Mouse (Mus musculus): ENCODE results near the gene Slc35f1. TPM values are rescaled to one million over a fixed set of nuclear protein-coding genes. Genes with fewer than 3 reads are reported as not detected.

Gene Slc35f1
- polyA plus RNA-seq, 1 experiment from 2014 or later: 0.05 TPM

GRCm38 (mm10) chr10:53045931-53046330 lies 355.6 kb downstream of the Slc35f1 start:
- no peak overlapping the region for H3K4me3 ChIP-seq (ENCODE audit: low read depth, low read length)
- H3K9ac ChIP-seq (replicated peaks; ENCODE audit: low read depth): no peak overlapping the region
- H3K27ac ChIP-seq (ENCODE audit: low read length): no peak overlapping the region
- no peaks in the 10 kb centered on the region for H3K4me1 ChIP-seq (ENCODE audit: insufficient read depth, low read depth, low read length)
- no peak for DNase-seq (ENCODE audit: low spot score)
- no peak overlapping the region for H3K4me2 ChIP-seq (replicated peaks; ENCODE audit: low read depth, low read length)
- no peaks in the 10 kb centered on the region for H3K36me3 ChIP-seq (ENCODE audit: insufficient read depth, low read length)
- no peak for ATAC-seq
- H3K9me3 ChIP-seq (ENCODE audit: low read length): no peaks in the 10 kb centered on the region
- no peak for TF ChIP-seq CTCF (IDR thresholded peaks at IDR 0.05)
- no peak for TF ChIP-seq EP300 (IDR thresholded peaks at IDR 0.05)
- H3K27me3 ChIP-seq (replicated peaks; ENCODE audit: insufficient read depth, low read length): no peaks in the 10 kb centered on the region

GRCm38 (mm10) chr10:53052521-53052920 lies 362.2 kb downstream of the Slc35f1 start:
- ATAC-seq (no peak), DNase-seq (ENCODE audit: low spot score) (no peak)
- no peaks in the 10 kb centered on the region for H3K36me3 ChIP-seq (ENCODE audit: insufficient read depth, low read length)
- H3K4me3 ChIP-seq (ENCODE audit: low read depth, low read length): no peak overlapping the region
- TF ChIP-seq CTCF (IDR thresholded peaks at IDR 0.05): no peak
- no peak for TF ChIP-seq EP300 (IDR thresholded peaks at IDR 0.05)
- H3K9ac ChIP-seq (replicated peaks; ENCODE audit: low read depth): no peak overlapping the region
- no peak overlapping the region for H3K4me2 ChIP-seq (replicated peaks; ENCODE audit: low read depth, low read length)
- no peak overlapping the region for H3K27ac ChIP-seq (ENCODE audit: low read length)
- no peaks in the 10 kb centered on the region for H3K9me3 ChIP-seq (ENCODE audit: low read length)
- no peaks in the 10 kb centered on the region for H3K4me1 ChIP-seq (ENCODE audit: insufficient read depth, low read depth, low read length)
- no peaks in the 10 kb centered on the region for H3K27me3 ChIP-seq (replicated peaks; ENCODE audit: insufficient read depth, low read length)

GRCm38 (mm10) chr10:53060745-53061144 lies 370.4 kb downstream of the Slc35f1 start:
- Histone ChIP-seq H3K4me2 (replicated peaks; ENCODE audit: low read depth, low read length) (no peak overlapping the region), H3K9ac (replicated peaks; ENCODE audit: low read depth) (no peak overlapping the region), H3K4me3 (ENCODE audit: low read depth, low read length) (no peak overlapping the region), H3K4me1 (ENCODE audit: insufficient read depth, low read depth, low read length) (no peaks in the 10 kb centered on the region), H3K9me3 (ENCODE audit: low read length) (no peaks in the 10 kb centered on the region), H3K27me3 (replicated peaks; ENCODE audit: insufficient read depth, low read length) (no peaks in the 10 kb centered on the region), H3K36me3 (ENCODE audit: insufficient read depth, low read length) (no peaks in the 10 kb centered on the region), H3K27ac (ENCODE audit: low read length) (no peak overlapping the region)
- no peak for TF ChIP-seq CTCF (IDR thresholded peaks at IDR 0.05)
- DNase-seq (ENCODE audit: low spot score) (no peak), ATAC-seq (no peak)
- 72% methylated on average over 2 of the region's 2 CpGs for WGBS

GRCm38 (mm10) chr10:53062741-53063140 lies 372.4 kb downstream of the Slc35f1 start:
- H3K4me2 ChIP-seq (replicated peaks; ENCODE audit: low read depth, low read length): no peak overlapping the region
- H3K27ac ChIP-seq (ENCODE audit: low read length): no peak overlapping the region
- H3K9me3 ChIP-seq (ENCODE audit: low read length): no peaks in the 10 kb centered on the region
- no peaks in the 10 kb centered on the region for H3K4me1 ChIP-seq (ENCODE audit: insufficient read depth, low read depth, low read length)
- H3K9ac ChIP-seq (replicated peaks; ENCODE audit: low read depth): no peak overlapping the region
- TF ChIP-seq CTCF (IDR thresholded peaks at IDR 0.05): no peak
- no peak for TF ChIP-seq EP300 (IDR thresholded peaks at IDR 0.05)
- no peak overlapping the region for H3K4me3 ChIP-seq (ENCODE audit: low read depth, low read length)
- DNase-seq (ENCODE audit: low spot score) (no peak), ATAC-seq (no peak)
- H3K36me3 ChIP-seq (ENCODE audit: insufficient read depth, low read length): no peaks in the 10 kb centered on the region
- no peaks in the 10 kb centered on the region for H3K27me3 ChIP-seq (replicated peaks; ENCODE audit: insufficient read depth, low read length)

- ATAC-seq: no peak
- no peaks in the 10 kb centered on the region for H3K36me3 ChIP-seq (ENCODE audit: insufficient read depth, low read length)
- H3K4me3 ChIP-seq (ENCODE audit: low read depth, low read length): no peak overlapping the region
- no peaks in the 10 kb centered on the region for H3K4me1 ChIP-seq (ENCODE audit: insufficient read depth, low read depth, low read length)
- DNase-seq (ENCODE audit: low spot score): peak; percentile 7
- H3K27ac ChIP-seq (ENCODE audit: low read length): no peak overlapping the region
- H3K27me3 ChIP-seq (replicated peaks; ENCODE audit: insufficient read depth, low read length): no peaks in the 10 kb centered on the region
- no peak overlapping the region for H3K4me2 ChIP-seq (replicated peaks; ENCODE audit: low read depth, low read length)
- 71% methylated on average over 1 of the region's 1 CpGs for WGBS
- TF ChIP-seq EP300 (IDR thresholded peaks at IDR 0.05) (no peak), CTCF (IDR thresholded peaks at IDR 0.05) (peak; percentile 62)
- H3K9me3 ChIP-seq (ENCODE audit: low read length): no peaks in the 10 kb centered on the region
- no peak overlapping the region for H3K9ac ChIP-seq (replicated peaks; ENCODE audit: low read depth)
Observed at GRCm38 (mm10) chr10:53087811-53088210, 397.5 kb downstream of the Slc35f1 start.

GRCm38 (mm10) chr10:53091525-53091924 lies 401.2 kb downstream of the Slc35f1 start:
- no peaks in the 10 kb centered on the region for H3K36me3 ChIP-seq (ENCODE audit: insufficient read depth, low read length)
- 75% methylated on average over 4 of the region's 4 CpGs for WGBS
- no peak overlapping the region for H3K4me3 ChIP-seq (ENCODE audit: low read depth, low read length)
- ATAC-seq (no peak), DNase-seq (ENCODE audit: low spot score) (no peak)
- no peaks in the 10 kb centered on the region for H3K9me3 ChIP-seq (ENCODE audit: low read length)
- H3K27ac ChIP-seq (ENCODE audit: low read length): no peak overlapping the region
- no peaks in the 10 kb centered on the region for H3K4me1 ChIP-seq (ENCODE audit: insufficient read depth, low read depth, low read length)
- no peak overlapping the region for H3K9ac ChIP-seq (replicated peaks; ENCODE audit: low read depth)
- H3K27me3 ChIP-seq (replicated peaks; ENCODE audit: insufficient read depth, low read length): no peaks in the 10 kb centered on the region
- H3K4me2 ChIP-seq (replicated peaks; ENCODE audit: low read depth, low read length): no peak overlapping the region
- no peak for TF ChIP-seq EP300 (IDR thresholded peaks at IDR 0.05)
- no peak for TF ChIP-seq CTCF (IDR thresholded peaks at IDR 0.05)

- Histone ChIP-seq H3K27ac (ENCODE audit: low read length) (no peak overlapping the region), H3K9me3 (ENCODE audit: low read length) (no peaks in the 10 kb centered on the region), H3K27me3 (replicated peaks; ENCODE audit: insufficient read depth, low read length) (no peaks in the 10 kb centered on the region), H3K9ac (replicated peaks; ENCODE audit: low read depth) (no peak overlapping the region), H3K4me2 (replicated peaks; ENCODE audit: low read depth, low read length) (no peak overlapping the region), H3K36me3 (ENCODE audit: insufficient read depth, low read length) (no peaks in the 10 kb centered on the region), H3K4me3 (ENCODE audit: low read depth, low read length) (no peak overlapping the region), H3K4me1 (ENCODE audit: insufficient read depth, low read depth, low read length) (no peaks in the 10 kb centered on the region)
- TF ChIP-seq EP300 (IDR thresholded peaks at IDR 0.05): no peak
- no peak for TF ChIP-seq CTCF (IDR thresholded peaks at IDR 0.05)
- 46% methylated on average over 3 of the region's 3 CpGs for WGBS
- DNase-seq (ENCODE audit: low spot score) (no peak), ATAC-seq (no peak)
Observed at GRCm38 (mm10) chr10:53096446-53096845, 406.1 kb downstream of the Slc35f1 start.
